Mouse (Mus musculus) left cerebral cortex, postnatal 14 days (tissue): ENCODE measurements around the gene Aqp8. TPM values are rescaled to one million over a fixed set of nuclear protein-coding genes. Genes with fewer than 3 reads are reported as not detected.

Experiments used
- DNase-seq, 2 experiments: peaks; one replicate each; pipeline ENCODE4 v3.0.0; 2021 to 2022; ENCODE audit warnings: low spot score in 2 of 2, mixed read lengths in 1 of 2
- intact Hi-C: fragments of 180-260 bp; cut with DNase I; formaldehyde crosslinking; loops from one replicate; pipeline ENCODE4 v1.15.1; 2025
- long read RNA-seq, 2 experiments: library from polyadenylated mRNA; stranded (forward); transcript quantifications; one replicate each; pipeline ENCODE4 v2.0.0; 2021
- total RNA-seq, 2 experiments: library from RNA; stranded (reverse); gene quantifications; 2 replicates each; pipeline ENCODE4 v1.2.3; 2021

Aqp8 gene
- total RNA-seq, result not detected
- long read RNA-seq, experiment 1, result 0 reads
- long read RNA-seq, experiment 2, result 0 reads

GRCm38 (mm10) chr7:123462070-123462501, at the start of gene Aqp8:
Gene Aqp8, plus strand, starts transcription at chr7:123462291.
- intact Hi-C loops, result loop anchor here (10.0 kb wide), 1 partner anchor 447 kb away; no protein-coding TSS in a partner anchor
- DNase-seq, result no peak

GRCm38 (mm10) chr7:123416803-123417202, 45.3 kb upstream of the Aqp8 start:
- DNase-seq, result no peak
- intact Hi-C loops, result no loop called here

- no peak for DNase-seq
- intact Hi-C loops, result no loop called here
Observed at GRCm38 (mm10) chr7:123417661-123418060, 44.4 kb upstream of the Aqp8 start.

GRCm38 (mm10) chr7:123419984-123420383, 42.1 kb upstream of the Aqp8 start:
- intact Hi-C loops, result no loop called here
- DNase-seq, result no peak

GRCm38 (mm10) chr7:123421958-123422357, 40.1 kb upstream of the Aqp8 start:
- intact Hi-C loops, result no loop called here
- no peak for DNase-seq

GRCm38 (mm10) chr7:123424281-123424680, 37.8 kb upstream of the Aqp8 start:
- no peak for DNase-seq
- intact Hi-C loops, result no loop called here

GRCm38 (mm10) chr7:123425134-123425757, 36.8 kb upstream of the Aqp8 start:
- DNase-seq, result no peak
- intact Hi-C loops, result no loop called here

GRCm38 (mm10) chr7:123429624-123430410, 32.3 kb upstream of the Aqp8 start:
- intact Hi-C loops, result no loop called here
- no peak for DNase-seq

GRCm38 (mm10) chr7:123430411-123430705, 31.7 kb upstream of the Aqp8 start:
- DNase-seq, result no peak
- intact Hi-C loops, result no loop called here

GRCm38 (mm10) chr7:123431206-123431605, 30.9 kb upstream of the Aqp8 start:
- intact Hi-C loops, result no loop called here
- no peak for DNase-seq

GRCm38 (mm10) chr7:123442079-123442478, 20.0 kb upstream of the Aqp8 start:
- DNase-seq, result no peak
- intact Hi-C loops, result no loop called here

GRCm38 (mm10) chr7:123448794-123449193, 13.3 kb upstream of the Aqp8 start:
- intact Hi-C loops, result no loop called here
- no peak for DNase-seq

GRCm38 (mm10) chr7:123449676-123450075, 12.4 kb upstream of the Aqp8 start:
- no peak for DNase-seq
- intact Hi-C loops, result no loop called here

GRCm38 (mm10) chr7:123450515-123450914, 11.6 kb upstream of the Aqp8 start:
- intact Hi-C loops, result no loop called here
- no peak for DNase-seq

- no peak for DNase-seq
- intact Hi-C loops, result no loop called here
Observed at GRCm38 (mm10) chr7:123452551-123452950, 9.5 kb upstream of the Aqp8 start.

GRCm38 (mm10) chr7:123453066-123453465, 9.0 kb upstream of the Aqp8 start:
- DNase-seq, result no peak
- intact Hi-C loops, result no loop called here

GRCm38 (mm10) chr7:123455088-123455487, 7.0 kb upstream of the Aqp8 start:
- intact Hi-C loops, result no loop called here
- DNase-seq, result no peak

GRCm38 (mm10) chr7:123458309-123458708, 3.8 kb upstream of the Aqp8 start:
- intact Hi-C loops, result no loop called here
- no peak for DNase-seq

- intact Hi-C loops, result no loop called here
- DNase-seq, result no peak
Observed at GRCm38 (mm10) chr7:123459247-123459646, 2.8 kb upstream of the Aqp8 start.

- DNase-seq, result no peak
- intact Hi-C loops, result loop anchor here (10.0 kb wide), 1 partner anchor 447 kb away; no protein-coding TSS in a partner anchor
Observed at GRCm38 (mm10) chr7:123461316-123461715, 775 bp upstream of the Aqp8 start.

- no peak for DNase-seq
- intact Hi-C loops, result loop anchor here (10.0 kb wide), 1 partner anchor 449 kb away; no protein-coding TSS in a partner anchor
Observed at GRCm38 (mm10) chr7:123463569-123463968, 1.5 kb downstream of the Aqp8 start.
